Mouse (Mus musculus) inflammation-experienced regulatory T-cells, adult 16 weeks (primary cell): ENCODE data around the gene Adamts1. TPM values are rescaled to one million over a fixed set of nuclear protein-coding genes. Genes with fewer than 3 reads are reported as not detected.

Source experiments
- polyA plus RNA-seq: library from polyadenylated mRNA; unstranded; fragments of 100-300 nt; shearing (Covaris generic); gene quantifications from one replicate; pipeline ENCODE4 v1.2.1, GENCODE M21; 2017

Gene Adamts1
- polyA plus RNA-seq = not detected

GRCm38 (mm10) chr16:85802954-85803353 is at the start of gene Adamts1:
Gene Adamts1 (minus strand): TSS chr16:85803113.

Other genes with a start within 250 kb of the Adamts1 start
- gene Cyyr1, start 249.7 kb downstream of the Adamts1 start, polyA plus RNA-seq = not detected
- not detected for gene Adamts5, start 98.7 kb upstream of the Adamts1 start, polyA plus RNA-seq